Mouse (Mus musculus) heart, adult 2 months (tissue): ENCODE results near the gene Naa38.

Experiments used
- CTCF ChIP-seq: fragments of 200-600 bp; IDR thresholded peaks from 2 replicates; pipeline ENCODE4 v1.8.1; 2022; ENCODE audit warnings: antibody characterized with exemption, mild to moderate bottlenecking, moderate library complexity
- EP300 ChIP-seq: fragments of 200-500 bp; IDR thresholded peaks from 2 replicates; pipeline ENCODE4 v1.6.1; 2011; ENCODE audit warnings: low read depth, low read length, control low read depth; ENCODE audit not compliant: insufficient read depth

- TF ChIP-seq EP300 (no peak), CTCF (no peak)
Measured at GRCm38 (mm10) chr11:69371601-69372000, 23.7 kb upstream of the Naa38 start.
